Mouse (Mus musculus) ES-E14 (cell line): ENCODE data around the gene B4galnt3. TPM values are rescaled to one million over a fixed set of nuclear protein-coding genes. Genes with fewer than 3 reads are reported as not detected.

ENCODE experiments used
- DNase-seq: peaks from one replicate; pipeline ENCODE4 v3.0.0-alpha.2; 2013; ENCODE audit warnings: low read depth, low spot score
- H3K27ac ChIP-seq: 2 replicates; pipeline ENCODE4 v1.5.1; 2012; ENCODE audit warnings: low read depth, mild to moderate bottlenecking, low read length, moderate library complexity, mixed read lengths; ENCODE audit not compliant: poor library complexity, insufficient read depth, severe bottlenecking
- H3K36me3 ChIP-seq: 2 replicates; pipeline ENCODE4 v1.6.1; 2012; ENCODE audit warnings: mild to moderate bottlenecking, low read length, moderate library complexity, mixed read lengths; ENCODE audit not compliant: control insufficient read depth, poor library complexity, insufficient read depth, severe bottlenecking
- H3K4me1 ChIP-seq, 2 experiments: fragments of 150-350 bp in 1 of 2; sonication (generic) in 1 of 2; 2 replicates each; pipeline ENCODE4 v1.6.1; 2012; ENCODE audit warnings: low read length in 2 of 2, mild to moderate bottlenecking in 1 of 2, mixed read lengths in 1 of 2; ENCODE audit not compliant: control insufficient read depth in 2 of 2, insufficient read depth in 2 of 2, poor library complexity in 1 of 2
- H3K4me3 ChIP-seq, 2 experiments: fragments of 150-350 bp in 1 of 2; sonication (generic) in 1 of 2; 2 replicates each; pipeline ENCODE4 v1.5.1; 2012; ENCODE audit warnings: low read length in 2 of 2, low read depth in 1 of 2, mild to moderate bottlenecking in 1 of 2, mixed read lengths in 1 of 2; ENCODE audit not compliant: insufficient read depth in 1 of 2, poor library complexity in 1 of 2, severe bottlenecking in 1 of 2
- H3K9ac ChIP-seq: 2 replicates; pipeline ENCODE4 v1.6.1; 2012; ENCODE audit warnings: low read depth, mild to moderate bottlenecking, low read length, mixed read lengths; ENCODE audit not compliant: poor library complexity, insufficient read depth, severe bottlenecking
- H3K9me3 ChIP-seq: fragments of 150-350 bp; sonication (generic); 2 replicates; pipeline ENCODE4 v1.6.1; 2012; ENCODE audit warnings: low read depth, mild to moderate bottlenecking, low read length; ENCODE audit not compliant: control insufficient read depth, insufficient read depth
- CHD2 ChIP-seq: IDR thresholded peaks from 2 replicates; pipeline ENCODE4 v1.6.1; 2014; ENCODE audit warnings: mild to moderate bottlenecking, low read depth, low read length, inconsistent platforms
- HCFC1 ChIP-seq: IDR thresholded peaks from 2 replicates; pipeline ENCODE4 v1.6.1; 2012; ENCODE audit warnings: low read length, inconsistent platforms, borderline replicate concordance; ENCODE audit not compliant: insufficient read depth
- MAFK ChIP-seq: IDR thresholded peaks from 2 replicates; pipeline ENCODE4 v1.6.1; 2014; ENCODE audit warnings: mild to moderate bottlenecking, low read depth, low read length, inconsistent platforms; ENCODE audit not compliant: insufficient read depth
- ZC3H11A ChIP-seq: IDR thresholded peaks from 2 replicates; pipeline ENCODE4 v1.6.1; 2012; ENCODE audit warnings: low read depth, mild to moderate bottlenecking, inconsistent platforms, low read length, borderline replicate concordance
- ZNF384 ChIP-seq: IDR thresholded peaks from 2 replicates; pipeline ENCODE4 v1.6.1; 2012; ENCODE audit warnings: low read depth, low read length, inconsistent platforms
- in situ Hi-C, 2 experiments: fragments of 600-800 bp; cut with MboI; formaldehyde crosslinking; loops; one replicate each; pipeline ENCODE4 v1.15.1; 2025; ENCODE audit warnings: low sequenced_read_pairs in 2 of 2, inconsistent platforms in 1 of 2; ENCODE audit not compliant: unreplicated experiment in 2 of 2
- total RNA-seq: library from RNA; depleted of rRNA; stranded (reverse); fragments of 300-350 nt; gene quantifications from 2 replicates; pipeline ENCODE4 v1.2.3, GENCODE M21; 2012

Gene B4galnt3
- total RNA-seq, 1 experiment, result 34.1 TPM

DNA sequence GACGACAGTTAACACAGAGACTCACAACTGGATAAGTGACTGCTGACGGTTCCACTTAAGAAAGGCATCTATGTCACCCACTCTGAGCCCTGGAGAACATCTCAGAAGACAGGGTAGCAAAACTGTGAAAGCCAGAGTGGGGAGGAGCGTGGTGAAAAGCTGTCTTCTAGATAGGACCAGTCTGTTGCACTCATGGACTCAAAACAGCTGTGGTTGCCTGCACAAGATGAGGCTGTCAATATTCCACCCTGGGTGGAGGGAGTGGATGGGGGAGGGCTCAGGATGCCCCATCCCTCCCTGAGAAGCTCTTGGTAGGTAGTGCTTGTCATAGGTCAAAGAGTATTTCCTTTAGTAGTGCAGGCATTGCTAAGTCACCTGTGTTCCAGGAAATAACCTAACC is 15.4 kb upstream of the B4galnt3 start:
- peaks cover 5 to 17% of the 10 kb centered on the region in 2 experiments; a peak in 3 of 4 replicates for H3K4me1 ChIP-seq
- TF ChIP-seq CHD2 (no peak), ZC3H11A (no peak), HCFC1 (no peak), MAFK (no peak), ZNF384 (no peak)
- DNase-seq, result no peak
- no peaks in the 10 kb centered on the region for H3K36me3 ChIP-seq
- H3K4me3 ChIP-seq, result no peak overlapping the region
- in situ Hi-C loops, result no loop called here
- no peak overlapping the region for H3K27ac ChIP-seq
- H3K9ac ChIP-seq, result no peak overlapping the region
- H3K9me3 ChIP-seq, result no peaks in the 10 kb centered on the region

DNA sequence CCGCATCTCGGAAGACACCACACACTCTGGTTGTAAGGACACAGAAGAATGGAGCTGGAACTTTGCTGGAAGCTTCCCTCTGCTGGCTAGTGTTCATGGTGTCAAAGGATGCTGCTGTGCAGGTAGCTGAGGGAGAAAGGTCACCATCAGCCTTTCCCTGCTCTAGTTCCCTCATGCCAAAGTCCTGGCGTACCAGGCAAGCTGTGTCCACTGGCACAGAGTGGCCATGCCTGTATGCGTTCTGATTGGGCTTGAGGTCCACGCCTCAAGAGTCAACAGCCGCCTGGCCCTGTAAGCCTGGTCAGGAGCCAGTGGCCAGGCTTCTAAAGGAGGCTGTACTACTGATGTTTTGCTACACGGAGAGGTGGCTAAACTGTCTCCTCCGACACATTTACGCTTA is 15.0 kb upstream of the B4galnt3 start:
- no peak for DNase-seq

DNA sequence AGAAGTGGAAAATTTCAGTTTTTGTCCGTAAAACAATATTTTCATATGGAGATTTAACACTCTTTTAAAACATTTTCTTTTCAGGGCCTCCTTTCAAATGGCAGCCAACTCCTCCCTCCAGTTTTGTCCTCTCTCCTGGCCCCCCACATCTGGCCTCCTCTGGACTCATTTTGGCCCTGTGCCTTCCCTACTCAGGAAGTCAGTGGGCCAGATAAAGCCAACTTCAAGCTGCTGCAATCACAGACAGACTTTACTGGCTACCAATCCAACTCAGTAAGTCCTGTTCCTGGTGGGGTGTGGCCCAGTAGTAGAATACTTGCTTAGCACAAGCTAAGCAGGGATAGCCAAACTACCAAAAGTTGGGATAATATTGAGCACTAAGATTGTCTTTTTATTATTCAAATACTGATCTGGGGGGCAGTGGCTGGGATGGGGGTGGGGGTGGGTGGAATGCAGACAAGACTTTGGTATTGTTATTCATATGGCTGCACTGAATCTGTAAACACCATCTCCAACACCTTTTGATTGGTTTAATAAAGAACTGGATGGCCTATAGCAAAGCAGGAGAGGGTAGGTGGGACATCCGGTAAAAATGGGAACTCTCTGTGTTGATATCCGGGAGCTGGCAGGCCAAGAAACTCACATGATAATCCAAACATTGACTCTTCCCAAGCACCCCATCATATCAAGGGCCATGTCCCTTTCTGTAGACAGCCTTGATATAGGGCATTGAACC is 12.7 kb upstream of the B4galnt3 start:
- Histone ChIP-seq H3K9ac (no peak overlapping the region), H3K27ac (peak overlapping the region; percentile 81)
- in situ Hi-C loops, result no loop called here

More for the DNA sequence above, 15.0 kb upstream of the B4galnt3 start:
- Histone ChIP-seq H3K4me1 (peaks cover 5 to 17% of the 10 kb centered on the region in 2 experiments; a peak in 3 of 4 replicates), H3K27ac (no peak overlapping the region), H3K4me3 (no peak overlapping the region), H3K36me3 (no peaks in the 10 kb centered on the region), H3K9ac (no peak overlapping the region), H3K9me3 (no peaks in the 10 kb centered on the region)
- in situ Hi-C loops, result no loop called here
- no peak for TF ChIP-seq HCFC1
- TF ChIP-seq MAFK, result no peak
- no peak for TF ChIP-seq ZNF384
- no peak for TF ChIP-seq ZC3H11A
- no peak for TF ChIP-seq CHD2

DNA sequence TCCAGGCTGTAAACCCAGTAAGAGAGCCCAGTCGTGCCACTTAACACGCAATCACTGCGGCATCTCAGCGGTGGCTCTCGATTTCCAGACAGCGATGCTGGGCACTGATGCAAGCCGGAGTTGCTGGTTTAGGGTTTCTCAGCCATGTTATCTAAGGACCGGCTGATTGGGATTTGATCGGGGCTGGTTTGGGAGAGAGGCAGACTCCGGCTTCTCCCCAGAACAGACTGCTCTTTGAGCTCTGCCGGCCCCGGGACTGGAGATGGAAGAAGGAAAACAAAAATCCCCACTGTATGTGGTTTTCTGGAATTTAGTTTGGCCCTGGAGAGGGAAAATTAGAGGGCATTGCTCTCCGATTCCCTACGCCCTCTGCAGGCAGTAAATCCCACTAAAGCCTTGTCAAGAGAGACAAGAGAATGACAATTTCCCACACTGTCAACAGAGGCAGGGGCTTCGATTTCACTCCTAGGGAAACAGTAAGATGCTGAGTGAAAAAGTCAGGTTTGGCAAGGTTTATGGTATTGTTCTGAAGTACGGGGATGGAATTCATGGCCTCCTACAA is 8.5 kb upstream of the B4galnt3 start:
- Histone ChIP-seq H3K4me3 (peak overlapping the region; percentile 11 to 55; a peak in 2 of 4 replicates), H3K9ac (peak overlapping the region; percentile 9; the same call in 1 of the 2 replicates), H3K36me3 (no peaks in the 10 kb centered on the region), H3K9me3 (no peaks in the 10 kb centered on the region), H3K27ac (no peak overlapping the region), H3K4me1 (peaks cover 5 to 7% of the 10 kb centered on the region in 2 experiments; a peak in 3 of 4 replicates)
- TF ChIP-seq HCFC1, result no peak
- no peak for TF ChIP-seq CHD2
- TF ChIP-seq MAFK, result no peak
- no peak for TF ChIP-seq ZNF384
- TF ChIP-seq ZC3H11A, result no peak
- in situ Hi-C loops, result no loop called here
- no peak for DNase-seq

More for the DNA sequence above, 12.7 kb upstream of the B4galnt3 start:
- no peaks in the 10 kb centered on the region for H3K9me3 ChIP-seq
- DNase-seq, result no peak
- no peaks in the 10 kb centered on the region for H3K36me3 ChIP-seq
- TF ChIP-seq CHD2 (peak; percentile 72), ZNF384 (no peak)
- no peak overlapping the region for H3K4me3 ChIP-seq
- H3K4me1 ChIP-seq, result peaks cover 5 to 17% of the 10 kb centered on the region in 2 experiments; a peak in 3 of 4 replicates
